Mouse (Mus musculus) megakaryocyte progenitor cell, adult 5-6 weeks (primary cell): Measurements from ENCODE around the gene Glce. TPM values are rescaled to one million over a fixed set of nuclear protein-coding genes. Genes with fewer than 3 reads are reported as not detected.
A peak's percentile ranks its signal among the peaks of the same experiment; 100 is the strongest.

Source experiments
- ATAC-seq: replicated peaks from 2 replicates; pipeline ENCODE4 v1.8.0; 2016; ENCODE audit warnings: mild to moderate bottlenecking, moderate TSS enrichment, inconsistent platforms; ENCODE audit not compliant: poor library complexity
- total RNA-seq, 2 experiments: library from RNA; stranded (forward) in 1 of 2; stranded (reverse) in 1 of 2; fragments of 157-497, 149-512 nt in 1 of 2; fragments of 200-1000 nt in 1 of 2; gene quantifications; 2 replicates each; pipeline versions ENCODE4 v1.2.3 to v1.2.4; 2015 to 2017

The Glce gene
- total RNA-seq (2015), result 17.1 and 19.7 TPM in 2 replicates
- total RNA-seq (2017), result 18.0 and 20.3 TPM in 2 replicates

- peak; percentile 99 for ATAC-seq
Observed at GRCm38 (mm10) chr9:62122508-62123215, at the start of gene Glce. TSS of gene Glce (minus strand) at chr9:62122655.

DNA sequence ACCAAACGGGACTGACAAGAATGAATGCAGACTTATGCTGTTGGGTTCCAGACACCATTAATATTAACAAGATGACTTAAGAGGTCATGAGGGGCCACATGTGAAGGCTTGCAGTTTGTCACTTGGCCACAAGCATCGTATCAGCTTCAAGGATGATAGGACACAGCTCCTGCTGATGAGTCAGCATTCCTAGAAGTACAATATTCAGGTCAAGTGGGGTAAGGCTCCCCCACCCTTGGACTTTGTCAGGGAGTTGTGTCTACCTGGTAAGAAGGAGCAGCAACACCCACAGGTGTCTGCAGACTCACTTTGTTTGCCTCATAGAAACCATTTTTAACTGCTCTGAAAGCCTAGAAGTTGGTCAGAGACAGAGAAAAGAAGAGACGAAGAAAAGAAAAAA is 49.8 kb upstream of the Glce start:
- ATAC-seq, result no peak

DNA sequence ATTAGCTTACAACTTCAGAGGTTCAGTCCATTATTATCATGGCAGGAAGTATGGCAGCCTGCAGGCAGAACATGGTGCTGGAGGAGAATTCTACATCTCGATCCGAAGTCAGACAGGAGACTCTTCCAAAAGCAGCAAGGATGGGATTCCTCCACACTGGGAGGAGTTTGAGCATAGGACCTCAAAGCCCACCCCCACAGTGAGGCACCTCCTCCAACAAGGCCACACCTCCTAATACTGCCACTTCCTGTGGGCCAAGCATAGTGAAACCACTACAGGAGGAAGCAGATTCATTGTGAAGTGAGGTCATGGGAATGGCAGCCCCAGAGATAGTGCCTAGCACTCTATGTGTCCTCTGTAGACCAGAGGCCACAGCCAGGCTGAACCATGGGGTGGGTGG is 48.5 kb upstream of the Glce start:
- ATAC-seq, result no peak

DNA sequence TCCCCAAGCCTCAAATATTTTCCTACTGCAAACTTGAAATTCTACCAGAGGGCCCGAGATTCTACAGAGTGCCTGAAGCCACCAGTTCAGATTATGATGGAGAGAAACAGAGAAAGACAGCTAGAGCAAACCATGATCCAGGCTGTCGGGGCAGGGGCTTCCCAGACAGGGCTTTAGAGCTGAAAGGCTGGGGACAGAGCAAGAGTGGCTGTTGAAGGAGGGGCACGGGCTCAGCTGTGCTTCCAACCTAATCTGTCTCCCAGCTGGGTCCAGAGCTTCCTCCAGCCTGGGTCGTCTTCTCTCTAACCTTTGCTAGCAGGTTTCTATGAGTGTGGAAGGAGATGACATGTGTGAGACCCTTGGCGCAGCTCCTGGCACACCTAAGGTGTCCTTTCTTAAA is 44.2 kb upstream of the Glce start:
- ATAC-seq, result no peak

GRCm38 (mm10) chr9:62166186-62166585 is 43.7 kb upstream of the Glce start:
- ATAC-seq, result no peak

DNA sequence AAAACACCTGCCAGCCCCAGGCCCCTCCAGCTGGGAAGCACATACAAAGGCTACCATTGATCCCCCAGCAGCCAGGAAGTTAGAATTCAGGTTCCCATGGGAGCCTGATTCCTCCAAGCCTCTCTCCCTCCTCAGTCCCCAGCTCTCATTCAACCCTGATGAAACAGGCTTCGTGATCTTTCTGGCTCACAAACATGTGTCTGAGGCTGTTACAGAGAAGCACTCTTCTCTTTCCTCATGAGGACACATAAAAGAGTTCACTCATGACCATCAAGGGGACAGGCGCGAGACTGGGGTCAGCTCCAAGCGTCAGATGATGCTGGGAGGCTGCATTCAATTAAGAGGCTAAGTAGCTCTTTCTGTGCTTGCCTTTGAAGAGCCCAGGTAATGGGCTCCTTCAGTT is 40.4 kb upstream of the Glce start:
- ATAC-seq, result no peak

DNA sequence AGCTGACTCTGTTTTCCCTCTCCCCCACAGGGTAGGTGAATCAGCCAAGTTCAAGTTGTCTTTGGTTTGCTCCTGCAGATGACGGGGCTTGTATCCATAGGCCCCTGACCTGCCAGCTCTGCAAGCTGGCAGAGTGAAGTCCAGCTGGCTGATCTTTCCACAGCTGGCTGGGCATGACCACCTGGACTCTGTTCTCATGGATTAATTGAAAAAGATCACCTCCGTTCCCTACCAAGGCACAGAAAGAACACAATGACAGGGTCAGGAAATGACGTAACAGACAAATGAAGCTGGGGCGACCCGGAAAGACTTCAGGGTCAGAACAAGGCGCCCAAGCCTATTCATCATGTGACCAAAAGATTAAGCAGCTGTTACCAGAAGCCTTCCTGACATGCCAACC is 38.3 kb upstream of the Glce start:
- ATAC-seq, result no peak

GRCm38 (mm10) chr9:62158746-62159145 is 36.3 kb upstream of the Glce start:
- no peak for ATAC-seq

GRCm38 (mm10) chr9:62155821-62156220 is 33.4 kb upstream of the Glce start:
- no peak for ATAC-seq

GRCm38 (mm10) chr9:62155400-62155799 is 32.9 kb upstream of the Glce start:
- no peak for ATAC-seq

- no peak for ATAC-seq
Observed at GRCm38 (mm10) chr9:62154956-62155355, 32.5 kb upstream of the Glce start.

DNA sequence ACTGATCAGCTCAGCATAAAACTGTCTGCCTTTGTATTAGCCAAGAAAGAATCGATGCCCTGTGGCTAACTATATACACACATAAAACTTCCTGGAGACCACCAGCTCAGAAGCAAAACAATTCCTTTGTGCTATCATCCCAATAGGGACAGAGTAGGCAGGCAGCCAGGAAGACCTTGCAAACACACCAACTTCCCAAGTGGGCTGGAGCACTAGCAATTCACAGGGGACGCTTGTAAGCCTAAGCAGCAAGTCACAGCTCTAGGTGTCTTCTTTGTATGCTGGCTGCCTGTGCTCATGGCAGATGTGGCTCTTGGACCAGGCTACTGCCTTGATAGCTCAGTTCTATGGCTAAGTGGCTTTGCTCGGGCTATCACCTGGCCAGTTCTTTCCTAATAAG is 32.1 kb upstream of the Glce start:
- ATAC-seq, result no peak

GRCm38 (mm10) chr9:62153263-62153662 is 30.8 kb upstream of the Glce start:
- ATAC-seq, result no peak

DNA sequence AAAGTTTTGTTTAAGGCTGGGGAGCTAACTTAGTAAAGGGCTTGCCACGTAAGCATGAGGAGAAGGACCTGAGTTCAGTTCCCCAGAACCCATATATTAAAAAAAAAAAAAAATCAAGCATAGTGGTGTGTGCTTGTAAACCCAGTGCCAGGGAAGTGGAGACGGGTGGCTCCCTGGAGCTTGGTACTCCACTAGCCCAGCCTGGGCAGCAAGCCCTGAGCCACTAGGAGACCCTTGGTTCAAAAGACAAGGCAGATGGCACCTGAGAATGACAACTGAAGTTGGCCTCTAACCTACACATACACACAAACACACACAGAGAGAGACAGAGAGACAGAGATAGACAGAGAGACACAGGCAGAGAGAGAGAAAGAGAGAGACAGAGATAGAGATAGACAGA is 30.1 kb upstream of the Glce start:
- no peak for ATAC-seq

DNA sequence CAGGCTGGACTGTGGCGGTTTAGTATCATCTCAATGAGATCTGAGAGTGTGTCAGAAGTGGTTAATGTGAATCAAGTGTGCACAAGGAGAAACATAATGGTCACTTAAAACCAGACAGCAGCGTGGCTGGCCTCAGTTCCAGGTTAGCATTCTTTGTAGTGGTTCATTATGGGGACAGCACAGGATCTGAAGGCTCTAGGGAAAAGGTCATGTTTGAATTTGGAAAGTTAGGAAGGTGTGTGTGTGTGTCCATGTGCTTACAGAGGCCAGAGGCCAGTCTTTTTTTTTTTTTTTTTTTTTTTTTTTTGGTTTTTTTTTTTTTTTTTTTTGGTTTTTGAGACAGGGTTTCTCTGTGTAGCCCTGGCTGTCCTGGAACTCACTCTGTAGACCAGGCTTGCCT is 22.7 kb upstream of the Glce start:
- ATAC-seq, result no peak

DNA sequence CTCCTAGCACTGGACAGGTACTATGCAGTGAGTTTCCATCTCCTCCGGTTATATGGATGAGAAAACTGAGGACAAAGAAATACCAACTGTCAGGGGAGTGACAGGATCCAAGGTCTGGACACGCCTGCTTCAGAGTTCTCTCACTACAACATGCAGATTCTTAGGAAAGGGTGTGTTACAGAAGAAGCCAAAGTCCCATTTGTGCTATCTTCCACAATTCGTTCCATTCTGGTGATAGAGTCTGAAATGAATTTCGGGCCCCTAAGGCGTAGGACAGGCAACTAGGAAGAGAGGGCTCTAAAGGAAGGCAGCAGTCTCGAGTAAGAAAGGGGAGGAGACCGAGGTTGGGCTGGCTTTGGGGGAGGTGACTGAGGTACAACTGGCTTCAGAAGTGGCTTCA is 21.0 kb upstream of the Glce start:
- no peak for ATAC-seq

DNA sequence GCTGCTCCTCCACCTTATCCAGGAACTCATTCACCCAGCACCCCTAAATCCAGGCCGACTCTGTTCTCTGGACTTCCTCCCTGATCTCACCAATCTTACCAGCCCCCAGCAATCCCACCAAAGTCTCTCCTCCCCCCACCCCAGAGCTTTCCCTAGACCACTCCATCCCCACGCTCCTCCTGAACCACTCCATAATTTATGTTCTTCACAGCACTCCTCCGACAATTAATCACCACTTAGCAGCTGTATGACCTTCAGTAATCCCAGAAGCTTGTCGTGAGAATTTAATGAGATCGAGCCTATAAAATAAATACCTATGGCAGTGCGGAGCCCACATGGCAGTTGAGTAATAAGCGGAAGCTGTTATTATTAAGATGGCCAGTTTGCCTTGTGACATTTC is 16.6 kb upstream of the Glce start:
- no peak for ATAC-seq

GRCm38 (mm10) chr9:62137259-62137658 is 14.8 kb upstream of the Glce start:
- peak; percentile 83 for ATAC-seq

- no peak for ATAC-seq
Observed at GRCm38 (mm10) chr9:62132005-62132782, 9.7 kb upstream of the Glce start.

DNA sequence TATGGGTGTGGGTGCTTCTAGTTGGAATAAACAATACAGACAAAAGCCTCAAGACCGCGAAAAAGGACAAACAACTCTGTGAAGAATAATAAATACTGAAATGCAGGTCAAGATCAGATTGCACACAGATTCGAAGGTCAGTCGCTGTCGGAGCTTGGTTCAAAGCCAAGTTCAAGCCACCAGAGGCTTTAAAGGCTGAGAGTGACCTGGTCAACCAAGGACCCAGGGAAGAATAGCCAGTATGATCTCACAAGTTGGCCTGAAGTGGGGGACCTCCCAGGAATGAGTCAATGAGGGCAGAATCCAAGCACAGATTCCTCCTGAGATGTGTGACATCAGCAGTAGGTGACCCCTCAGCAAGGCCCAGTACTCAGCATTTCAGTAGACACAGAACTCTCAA is 8.3 kb upstream of the Glce start:
- no peak for ATAC-seq

GRCm38 (mm10) chr9:62128056-62128455 is 5.6 kb upstream of the Glce start:
- ATAC-seq, result no peak

DNA sequence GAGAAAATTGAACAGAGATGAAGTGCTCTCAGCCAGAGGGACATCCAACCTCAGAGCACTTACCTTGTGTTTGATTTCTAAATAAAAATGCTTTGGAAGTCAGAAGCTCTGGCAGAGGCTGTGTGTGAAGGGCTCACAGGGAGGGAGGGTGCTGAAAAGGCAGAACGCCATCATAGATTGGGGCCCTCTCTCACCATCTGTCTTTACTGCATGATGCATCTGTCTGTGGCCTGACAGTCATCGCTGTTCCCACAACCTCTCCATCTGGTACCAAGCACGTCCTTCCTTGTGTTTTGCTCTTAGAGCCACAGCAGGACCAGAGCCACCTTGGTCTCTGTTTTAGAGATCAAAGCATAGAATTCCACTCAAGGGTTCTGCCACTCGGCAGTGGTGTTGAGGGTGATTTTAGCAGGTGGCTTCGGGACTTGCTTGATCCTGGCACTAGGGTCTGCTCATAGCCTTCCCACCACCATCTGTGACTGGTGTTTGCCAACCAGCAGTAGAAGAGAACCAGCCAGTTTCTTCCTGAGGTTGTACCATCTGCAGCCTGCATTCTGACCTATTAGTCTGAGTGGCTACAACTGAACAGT is 3.6 kb upstream of the Glce start:
- ATAC-seq, result no peak
